In genomic region chr16:20185368-20185767, GRCm38 (mm10) we compare ENCODE assay signal across 9 mouse cellular contexts. TPM values are rescaled to one million over a fixed set of nuclear protein-coding genes. Genes with fewer than 3 reads are reported as not detected.
DNase-seq lines count a peak whose midpoint lies in the region; ATAC-seq and TF ChIP-seq lines count a peak whose summit lies in the region.
"Had no signal": no experiment of that assay in that cellular context is flagged by ENCODE, and none has a peak within 500 bp of the region (broad histone marks: within the 10 kb centered on the region; RNA-seq: fewer than 3 reads in every experiment).

No protein-coding gene starts in this region.

- H3K9me3 ChIP-seq in heart, embryonic 10.5 days: no peaks in the 10 kb centered on the region
- no peaks in the 10 kb centered on the region for H3K9me3 ChIP-seq in midbrain, embryonic 14.5 days (ENCODE audit: control insufficient read depth, low read length)
- H3K9me3 ChIP-seq in midbrain, embryonic 13.5 days: no peaks in the 10 kb centered on the region

- no peak overlapping the region for H3K4me2 ChIP-seq in midbrain, embryonic 14.5 days (ENCODE audit: low read length)
- no peak overlapping the region for H3K4me2 ChIP-seq in midbrain, embryonic 13.5 days (replicated peaks)

- no peaks in the 10 kb centered on the region for H3K4me1 ChIP-seq in heart, adult 2 months (ENCODE audit: control insufficient read depth, insufficient read depth, low read length)
- H3K4me1 ChIP-seq in heart, embryonic 10.5 days: no peaks in the 10 kb centered on the region
- no peaks in the 10 kb centered on the region for H3K4me1 ChIP-seq in midbrain, embryonic 14.5 days (ENCODE audit: control insufficient read depth, insufficient read depth, low read length)
- no peaks in the 10 kb centered on the region for H3K4me1 ChIP-seq in midbrain, embryonic 13.5 days (replicated peaks)

- no peaks in the 10 kb centered on the region for H3K36me3 ChIP-seq in heart, adult 2 months (ENCODE audit: control insufficient read depth, insufficient read depth, low read length)
- H3K36me3 ChIP-seq in heart, embryonic 10.5 days: peaks cover 73% of the 10 kb centered on the region
- peaks cover 67% of the 10 kb centered on the region for H3K36me3 ChIP-seq in midbrain, embryonic 14.5 days (ENCODE audit: control insufficient read depth, insufficient read depth, low read length)
- H3K36me3 ChIP-seq in midbrain, embryonic 13.5 days: peaks cover 65% of the 10 kb centered on the region

- no peak for ATAC-seq in midbrain, embryonic 14.5 days (ENCODE audit: low FRiP score, low TSS enrichment)
- ATAC-seq in midbrain, embryonic 13.5 days: no peak
- no peak for ATAC-seq in megakaryocyte, adult 5-6 weeks (ENCODE audit: poor library complexity, severe bottlenecking)

- H3K79me2 ChIP-seq in heart, adult 2 months (replicated peaks; ENCODE audit: control insufficient read depth, insufficient read depth, low read length): no peaks in the 10 kb centered on the region

- H3K27me3 ChIP-seq in heart, adult 2 months (ENCODE audit: control insufficient read depth, insufficient read depth, low read length): no peaks in the 10 kb centered on the region
- no peaks in the 10 kb centered on the region for H3K27me3 ChIP-seq in heart, embryonic 10.5 days (ENCODE audit: insufficient read depth, poor library complexity, severe bottlenecking)
- H3K27me3 ChIP-seq in midbrain, embryonic 14.5 days (ENCODE audit: control insufficient read depth, insufficient read depth, low read length): no peaks in the 10 kb centered on the region
- no peaks in the 10 kb centered on the region for H3K27me3 ChIP-seq in midbrain, embryonic 13.5 days

- TF ChIP-seq CTCF in heart, adult 2 months (IDR thresholded peaks at IDR 0.05): peak; percentile 73
- TF ChIP-seq CTCF in brain, embryonic 14.5 days (IDR thresholded peaks at IDR 0.05; ENCODE audit: borderline replicate concordance, extremely low read depth, insufficient read depth, insufficient read length): peak; percentile 58; the same call in 1 of the 2 replicates

- intact Hi-C loops in heart, adult 2 months (cut with DNase I): loop anchor here (10.0 kb wide), 1 partner anchor 461 kb away; no protein-coding TSS in a partner anchor
- intact Hi-C loops in gastrocnemius, postnatal 36 days (cut with DNase I): loop anchor here (5.0 kb wide), 1 partner anchor 458 kb away; no protein-coding TSS in a partner anchor

- H3K4me3 ChIP-seq in heart, adult 2 months: no peak overlapping the region
- no peak overlapping the region for H3K4me3 ChIP-seq in heart, embryonic 10.5 days
- no peak overlapping the region for H3K4me3 ChIP-seq in midbrain, embryonic 14.5 days (replicated peaks; ENCODE audit: low read depth, low read length)
- H3K4me3 ChIP-seq in midbrain, embryonic 13.5 days (replicated peaks): no peak overlapping the region

- H3K27ac ChIP-seq in heart, adult 2 months: no peak overlapping the region
- H3K27ac ChIP-seq in heart, embryonic 10.5 days: no peak overlapping the region
- H3K27ac ChIP-seq in midbrain, embryonic 14.5 days (replicated peaks; ENCODE audit: low read depth, low read length): no peak overlapping the region
- H3K27ac ChIP-seq in midbrain, embryonic 13.5 days: no peak overlapping the region

- WGBS in heart, adult 2 months: 56% methylated on average over 2 of the region's 2 CpGs
- 69% methylated on average over 2 of the region's 2 CpGs for WGBS in heart, embryonic 10.5 days
- WGBS in midbrain, embryonic 14.5 days: 61% methylated on average over 2 of the region's 2 CpGs
- WGBS in midbrain, embryonic 13.5 days: 68% methylated on average over 2 of the region's 2 CpGs

- no peak for DNase-seq in heart, adult 2 months
- no peak for DNase-seq in heart, embryonic 10.5 days (ENCODE audit: low spot score)
- peak; percentile 64 for DNase-seq in midbrain, embryonic 14.5 days
- DNase-seq in brain, embryonic 14.5 days (ENCODE audit: low read depth): peak; percentile 52
- DNase-seq in retina, postnatal 1 day: peak; percentile 42
- no peak for DNase-seq in gastrocnemius, postnatal 36 days

- no peak for TF ChIP-seq EP300 in heart, adult 2 months (IDR thresholded peaks at IDR 0.05; ENCODE audit: insufficient read depth, low read depth, low read length)

- H3K9ac ChIP-seq in heart, adult 2 months (ENCODE audit: low read depth, low read length): no peak overlapping the region
- H3K9ac ChIP-seq in midbrain, embryonic 14.5 days (replicated peaks; ENCODE audit: low read length): no peak overlapping the region
- H3K9ac ChIP-seq in midbrain, embryonic 13.5 days (replicated peaks): no peak overlapping the region

- TF ChIP-seq POLR2A in heart, adult 2 months (IDR thresholded peaks at IDR 0.05; ENCODE audit: insufficient read depth, low read depth, low read length): no peak
- no peak for TF ChIP-seq POLR2A in brain, embryonic 14.5 days (IDR thresholded peaks at IDR 0.05; ENCODE audit: borderline replicate concordance, extremely low read depth, insufficient read depth, insufficient read length, poor library complexity, severe bottlenecking)

RNA-seq across cellular contexts. Expression of gene Yeats2, which starts 44.5 kb away (rescaled TPM):
- total RNA-seq in heart, adult 2 months (2021): 1 to 10 TPM; 7.7 to 8.7 TPM
- polyA plus RNA-seq in heart, adult 2 months (2012; rRNA removed): 7.2 and 15.4 TPM in 2 replicates
- 30.1 and 38.0 TPM in 2 replicates for polyA plus RNA-seq in heart, embryonic 10.5 days (2016; fragmentation: Nextera tagmentation; extraction: Ambion mirVana)
- 17.6 and 26.6 TPM in 2 replicates for polyA plus RNA-seq in midbrain, embryonic 14.5 days (2014; fragmentation: Nextera tagmentation; extraction: Ambion mirVana)
- polyA plus RNA-seq in midbrain, embryonic 13.5 days (2015; fragmentation: Nextera tagmentation; extraction: Ambion mirVana): 28.1 and 29.6 TPM in 2 replicates
- 63.6 and 64.2 TPM in 2 replicates for polyA plus RNA-seq in brain, embryonic 14.5 days (2012; rRNA removed)
- total RNA-seq in gastrocnemius, postnatal 36 days (2021): 1 to 10 TPM; 5.4 to 7.6 TPM
- 27.7 and 30.0 TPM in 2 replicates for total RNA-seq in megakaryocyte, adult 5-6 weeks (2015)
- total RNA-seq in megakaryocyte, adult 5-6 weeks (2017): 18.4 and 18.8 TPM in 2 replicates

RNA-seq across cellular contexts. Expression of gene Map6d1, which starts 55.8 kb away (rescaled TPM):
- total RNA-seq in heart, adult 2 months (2021): 1 to 10 TPM; 1.0 to 1.6 TPM
- 0.23 and 0.67 TPM in 2 replicates for polyA plus RNA-seq in heart, adult 2 months (2012; rRNA removed)
- polyA plus RNA-seq in heart, embryonic 10.5 days (2016; fragmentation: Nextera tagmentation; extraction: Ambion mirVana): 0.94 and 1.8 TPM in 2 replicates
- polyA plus RNA-seq in midbrain, embryonic 14.5 days (2014; fragmentation: Nextera tagmentation; extraction: Ambion mirVana): 5.1 and 5.6 TPM in 2 replicates
- 2.2 and 2.7 TPM in 2 replicates for polyA plus RNA-seq in midbrain, embryonic 13.5 days (2015; fragmentation: Nextera tagmentation; extraction: Ambion mirVana)
- polyA plus RNA-seq in brain, embryonic 14.5 days (2012; rRNA removed): 4.5 and 4.6 TPM in 2 replicates
- total RNA-seq in gastrocnemius, postnatal 36 days (2021): under 1 TPM; 0.52 to 0.79 TPM
- total RNA-seq in megakaryocyte, adult 5-6 weeks (2015): not detected in 2 replicates
- not detected in 2 replicates for total RNA-seq in megakaryocyte, adult 5-6 weeks (2017)
- total RNA-seq: hematopoietic stem cell, adult 5-6 weeks had no signal

Comparison
In these comparisons a context has a peak if more than half of its experiments do, and no peak if none do; other contexts are left out.
1. DNase-seq: peak in midbrain, embryonic 14.5 days (single experiment), brain, embryonic 14.5 days (single experiment) and retina, postnatal 1 day (single experiment); none in heart, adult 2 months (0 of 2), heart, embryonic 10.5 days (single experiment) and gastrocnemius, postnatal 36 days (0 of 2).